Mouse (Mus musculus): ENCODE measurements around the gene Itgb5. TPM values are rescaled to one million over a fixed set of nuclear protein-coding genes. Genes with fewer than 3 reads are reported as not detected.

Gene Itgb5
- polyA plus RNA-seq, 1 experiment from 2014 or later: 120 TPM

GRCm38 (mm10) chr16:33862406-33862805 is 32.9 kb downstream of the Itgb5 start:
- H3K27ac ChIP-seq: no peak overlapping the region
- ATAC-seq (ENCODE audit: insufficient number of reproducible peaks, insufficient read depth, low FRiP score, low TSS enrichment): no peak
- no peak overlapping the region for H3K4me2 ChIP-seq (replicated peaks)
- 83% methylated on average over 4 of the region's 4 CpGs for WGBS
- no peak overlapping the region for H3K4me3 ChIP-seq
- no peak overlapping the region for H3K9ac ChIP-seq
- H3K9me3 ChIP-seq: no peaks in the 10 kb centered on the region
- H3K27me3 ChIP-seq: no peaks in the 10 kb centered on the region
- no peaks in the 10 kb centered on the region for H3K36me3 ChIP-seq
- H3K4me1 ChIP-seq: peaks cover 13% of the 10 kb centered on the region; the same call in 1 of the 2 replicates

GRCm38 (mm10) chr16:33863208-33863751 is 33.8 kb downstream of the Itgb5 start:
- no peak overlapping the region for H3K9ac ChIP-seq
- H3K9me3 ChIP-seq: no peaks in the 10 kb centered on the region
- no peak overlapping the region for H3K4me3 ChIP-seq
- H3K36me3 ChIP-seq: no peaks in the 10 kb centered on the region
- no peaks in the 10 kb centered on the region for H3K27me3 ChIP-seq
- peaks cover 13% of the 10 kb centered on the region; the same call in 1 of the 2 replicates for H3K4me1 ChIP-seq
- no peak for ATAC-seq (ENCODE audit: insufficient number of reproducible peaks, insufficient read depth, low FRiP score, low TSS enrichment)
- WGBS: 83% methylated on average over 5 of the region's 5 CpGs
- H3K4me2 ChIP-seq (replicated peaks): no peak overlapping the region
- no peak overlapping the region for H3K27ac ChIP-seq

- no peak for ATAC-seq (ENCODE audit: insufficient number of reproducible peaks, insufficient read depth, low FRiP score, low TSS enrichment)
- 57% methylated on average over 3 of the region's 3 CpGs for WGBS
Measured at GRCm38 (mm10) chr16:33870224-33870785, 40.8 kb downstream of the Itgb5 start.

DNA sequence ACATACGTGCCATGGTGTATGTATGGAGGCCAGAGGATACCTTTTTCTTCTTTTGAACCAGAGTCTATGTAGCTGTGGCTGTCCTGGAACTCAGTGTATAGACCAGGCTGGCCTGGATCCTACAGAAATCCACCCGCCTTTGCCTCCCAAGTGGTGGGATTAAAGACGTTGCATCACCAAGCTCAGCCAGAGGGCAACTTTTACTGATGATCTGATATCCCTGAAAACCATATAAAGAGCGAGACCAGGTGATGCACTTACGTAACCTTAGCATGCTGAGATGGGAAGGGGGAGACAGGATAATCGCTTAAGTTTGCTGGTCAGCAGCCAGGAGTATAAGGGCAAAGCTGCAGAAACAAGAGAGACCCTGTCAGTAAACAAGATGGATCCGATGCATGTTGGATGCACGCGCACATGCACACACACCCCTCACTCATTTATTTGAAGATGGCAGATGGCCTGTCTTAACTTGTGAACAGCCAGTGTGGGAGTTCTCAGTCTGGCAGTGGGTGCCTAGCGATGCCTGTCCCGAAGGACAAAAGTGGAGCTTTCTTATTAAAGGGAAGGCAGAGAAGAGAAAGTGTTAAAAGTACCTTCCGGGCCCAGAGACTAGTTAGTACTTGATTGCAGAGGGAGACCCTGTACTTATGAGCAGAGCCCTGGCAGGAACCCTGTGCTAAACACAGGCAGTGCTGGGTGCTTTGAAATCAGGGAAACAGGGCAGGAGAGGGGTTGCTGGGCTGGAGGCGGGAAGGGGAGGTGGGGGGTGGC is 41.7 kb downstream of the Itgb5 start:
- H3K4me3 ChIP-seq: no peak overlapping the region
- peaks cover 40% of the 10 kb centered on the region for H3K4me1 ChIP-seq
- H3K27ac ChIP-seq: peak overlapping the region; percentile 90
- 65% methylated on average over 13 of the region's 13 CpGs for WGBS
- H3K9ac ChIP-seq: no peak overlapping the region
- H3K4me2 ChIP-seq (replicated peaks): no peak overlapping the region
- H3K9me3 ChIP-seq: no peaks in the 10 kb centered on the region
- peaks cover 9% of the 10 kb centered on the region; the same call in 1 of the 2 replicates for H3K36me3 ChIP-seq
- H3K27me3 ChIP-seq: no peaks in the 10 kb centered on the region
- peak; percentile 28; the same call in 1 of the 2 replicates for ATAC-seq (ENCODE audit: insufficient number of reproducible peaks, insufficient read depth, low FRiP score, low TSS enrichment)

More at GRCm38 (mm10) chr16:33870224-33870785, 40.8 kb downstream of the Itgb5 start:
- H3K4me2 ChIP-seq (replicated peaks): no peak overlapping the region
- no peaks in the 10 kb centered on the region for H3K27me3 ChIP-seq
- H3K27ac ChIP-seq: peak overlapping the region; percentile 86
- H3K4me1 ChIP-seq: peaks cover 40% of the 10 kb centered on the region
- no peaks in the 10 kb centered on the region for H3K9me3 ChIP-seq
- H3K36me3 ChIP-seq: 0 out of 2 replicates have a peak, but pooled peaks cover 4% of the 10 kb centered on the region
- no peak overlapping the region for H3K4me3 ChIP-seq
- no peak overlapping the region for H3K9ac ChIP-seq

GRCm38 (mm10) chr16:33871865-33872443 is 42.5 kb downstream of the Itgb5 start:
- H3K27ac ChIP-seq: peak overlapping the region; percentile 90
- H3K9ac ChIP-seq: no peak overlapping the region
- H3K36me3 ChIP-seq: peaks cover 9% of the 10 kb centered on the region; the same call in 1 of the 2 replicates
- H3K27me3 ChIP-seq: no peaks in the 10 kb centered on the region
- no peak for ATAC-seq (ENCODE audit: insufficient number of reproducible peaks, insufficient read depth, low FRiP score, low TSS enrichment)
- H3K4me3 ChIP-seq: no peak overlapping the region
- no peak overlapping the region for H3K4me2 ChIP-seq (replicated peaks)
- H3K9me3 ChIP-seq: no peaks in the 10 kb centered on the region
- peaks cover 40% of the 10 kb centered on the region for H3K4me1 ChIP-seq
- WGBS: 67% methylated on average over 14 of the region's 14 CpGs

- Histone ChIP-seq H3K27ac (peak overlapping the region; percentile 76), H3K27me3 (no peaks in the 10 kb centered on the region), H3K4me2 (replicated peaks) (no peak overlapping the region), H3K9me3 (no peaks in the 10 kb centered on the region), H3K4me1 (peaks cover 47% of the 10 kb centered on the region), H3K36me3 (peaks cover 9% of the 10 kb centered on the region; the same call in 1 of the 2 replicates), H3K9ac (no peak overlapping the region), H3K4me3 (no peak overlapping the region)
- no peak for ATAC-seq (ENCODE audit: insufficient number of reproducible peaks, insufficient read depth, low FRiP score, low TSS enrichment)
- WGBS: 65% methylated on average over 7 of the region's 7 CpGs
Measured at GRCm38 (mm10) chr16:33873282-33873681, 43.8 kb downstream of the Itgb5 start.

GRCm38 (mm10) chr16:33878041-33878783 is 48.7 kb downstream of the Itgb5 start:
- Histone ChIP-seq H3K27me3 (no peaks in the 10 kb centered on the region), H3K4me1 (peaks cover 36% of the 10 kb centered on the region), H3K36me3 (peaks cover 9% of the 10 kb centered on the region; the same call in 1 of the 2 replicates), H3K4me3 (no peak overlapping the region), H3K27ac (peak overlapping the region; percentile 55; the same call in 1 of the 2 replicates), H3K4me2 (replicated peaks) (no peak overlapping the region), H3K9ac (no peak overlapping the region), H3K9me3 (no peaks in the 10 kb centered on the region)
- ATAC-seq (ENCODE audit: insufficient number of reproducible peaks, insufficient read depth, low FRiP score, low TSS enrichment): no peak
- WGBS: 61% methylated on average over 6 of the region's 6 CpGs

GRCm38 (mm10) chr16:33879031-33879430 is 49.6 kb downstream of the Itgb5 start:
- H3K9me3 ChIP-seq: no peaks in the 10 kb centered on the region
- ATAC-seq (ENCODE audit: insufficient number of reproducible peaks, insufficient read depth, low FRiP score, low TSS enrichment): no peak
- H3K4me3 ChIP-seq: no peak overlapping the region
- H3K4me2 ChIP-seq (replicated peaks): no peak overlapping the region
- WGBS: 62% methylated on average over 6 of the region's 6 CpGs
- H3K4me1 ChIP-seq: peaks cover 36% of the 10 kb centered on the region
- no peak overlapping the region for H3K27ac ChIP-seq
- peaks cover 9% of the 10 kb centered on the region; the same call in 1 of the 2 replicates for H3K36me3 ChIP-seq
- H3K27me3 ChIP-seq: no peaks in the 10 kb centered on the region
- H3K9ac ChIP-seq: no peak overlapping the region

DNA sequence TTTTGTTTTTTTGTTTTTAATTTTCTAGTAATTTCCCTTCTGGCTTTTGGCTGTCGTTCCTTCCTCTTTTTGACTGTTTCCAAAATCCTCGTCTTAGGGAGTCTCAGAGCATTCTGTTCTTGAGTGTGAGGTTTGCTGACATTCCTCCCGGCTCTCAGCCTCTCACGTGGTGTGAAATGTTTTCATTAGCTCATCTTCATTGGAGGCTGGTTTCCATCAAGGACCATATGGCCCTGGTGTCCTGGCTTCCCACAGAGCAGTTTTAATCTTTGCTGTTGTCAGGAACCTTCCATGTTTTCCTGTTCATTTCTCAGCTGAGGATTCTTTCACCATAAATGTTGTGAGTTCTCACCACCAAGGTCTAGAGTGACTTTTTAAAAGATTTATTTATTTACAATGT is 50.1 kb downstream of the Itgb5 start:
- Histone ChIP-seq H3K9me3 (no peaks in the 10 kb centered on the region), H3K36me3 (peaks cover 9% of the 10 kb centered on the region; the same call in 1 of the 2 replicates), H3K9ac (no peak overlapping the region), H3K4me3 (no peak overlapping the region), H3K4me1 (peaks cover 38% of the 10 kb centered on the region), H3K4me2 (replicated peaks) (no peak overlapping the region), H3K27ac (no peak overlapping the region), H3K27me3 (no peaks in the 10 kb centered on the region)
- no peak for ATAC-seq (ENCODE audit: insufficient number of reproducible peaks, insufficient read depth, low FRiP score, low TSS enrichment)
- 28% methylated on average over 4 of the region's 4 CpGs for WGBS

DNA sequence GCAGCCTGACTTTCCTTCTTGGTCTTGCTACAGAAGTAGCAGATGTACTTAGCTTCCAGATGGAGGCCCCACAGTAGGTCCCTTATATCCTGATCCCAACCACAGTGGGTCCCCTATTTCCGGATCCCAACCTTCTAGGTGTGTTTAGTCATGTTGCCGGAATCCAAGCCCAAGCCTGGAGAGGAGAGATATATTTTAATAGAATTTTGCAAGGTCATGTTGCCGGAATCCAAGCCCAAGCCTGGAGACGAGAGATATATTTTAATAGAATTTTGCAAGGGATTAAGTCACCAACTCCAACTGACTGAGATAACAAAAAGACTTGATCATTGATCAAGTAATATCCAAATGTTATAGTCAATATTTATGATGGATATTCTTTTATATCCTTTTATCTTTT is 51.3 kb downstream of the Itgb5 start:
- Histone ChIP-seq H3K27ac (no peak overlapping the region), H3K4me1 (peaks cover 46% of the 10 kb centered on the region)
- 91% methylated on average over 4 of the region's 4 CpGs for WGBS

DNA sequence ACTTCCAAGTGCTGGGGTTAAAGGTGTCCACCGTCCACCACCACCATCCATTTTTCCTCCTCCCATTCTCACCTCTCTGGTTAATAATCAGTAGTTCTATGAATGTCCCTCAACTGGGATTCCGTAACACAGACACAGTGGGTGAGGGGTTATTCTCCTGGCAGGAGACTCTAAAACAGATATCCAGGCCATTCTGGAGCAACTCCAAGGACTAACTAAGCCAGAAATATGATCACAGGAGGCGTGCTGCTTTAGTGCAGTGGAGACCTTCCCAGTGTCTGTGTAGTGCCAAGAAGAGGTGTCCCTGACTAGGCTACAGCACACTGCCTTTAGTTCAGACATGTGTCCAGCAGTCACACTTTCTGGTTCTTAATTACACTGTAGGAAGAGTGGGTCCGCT is 53.1 kb downstream of the Itgb5 start:
- Histone ChIP-seq H3K27me3 (no peaks in the 10 kb centered on the region), H3K9ac (no peak overlapping the region), H3K9me3 (no peaks in the 10 kb centered on the region), H3K4me2 (replicated peaks) (no peak overlapping the region), H3K4me3 (no peak overlapping the region), H3K36me3 (peaks cover 3% of the 10 kb centered on the region; the same call in 1 of the 2 replicates), H3K4me1 (peaks cover 61% of the 10 kb centered on the region), H3K27ac (peak overlapping the region; percentile 84)
- ATAC-seq (ENCODE audit: insufficient number of reproducible peaks, insufficient read depth, low FRiP score, low TSS enrichment): no peak
- WGBS: 56% methylated on average over 4 of the region's 4 CpGs

More for the DNA sequence above, 51.3 kb downstream of the Itgb5 start:
- ATAC-seq (ENCODE audit: insufficient number of reproducible peaks, insufficient read depth, low FRiP score, low TSS enrichment): no peak
- Histone ChIP-seq H3K4me2 (replicated peaks) (no peak overlapping the region), H3K36me3 (peaks cover 4% of the 10 kb centered on the region; the same call in 1 of the 2 replicates), H3K4me3 (no peak overlapping the region), H3K27me3 (no peaks in the 10 kb centered on the region), H3K9ac (no peak overlapping the region), H3K9me3 (no peaks in the 10 kb centered on the region)
